Mouse (Mus musculus) lung, postnatal 0 days (tissue): ENCODE measurements at regions not wholly inside any gene's neighbourhood (a gene's known extent, or its start where the extent isn't known, plus 50 kb on each side); places are given as distances from the start of the nearest gene placed in this dataset.

Experiments used
- ATAC-seq: fragments of 200-750 bp; cut with Nextera tagmentation; 2 replicates; pipeline ENCODE4 v1.8.0; 2017; ENCODE audit warnings: moderate library complexity
- DNase-seq: peaks from one replicate; pipeline ENCODE4 v3.0.0-alpha.2; 2016; ENCODE audit warnings: low spot score
- H3K27ac ChIP-seq: fragments of 300-500 bp; sonication (generic); 2 replicates; pipeline ENCODE4 v1.5.1; 2014; ENCODE audit warnings: antibody characterized with exemption, mild to moderate bottlenecking, low read length, mixed read lengths
- H3K27me3 ChIP-seq: fragments of 300-500 bp; sonication (generic); replicated peaks from 2 replicates; pipeline ENCODE4 v1.6.1; 2014; ENCODE audit warnings: low read length, mixed read lengths; ENCODE audit not compliant: insufficient read depth
- H3K36me3 ChIP-seq: fragments of 300-500 bp; sonication (generic); 2 replicates; pipeline ENCODE4 v1.6.1; 2014; ENCODE audit warnings: low read length, mixed read lengths; ENCODE audit not compliant: insufficient read depth
- H3K4me1 ChIP-seq: fragments of 300-500 bp; sonication (generic); 2 replicates; pipeline ENCODE4 v1.6.1; 2014; ENCODE audit warnings: antibody characterized with exemption, low read depth, low read length, mixed read lengths; ENCODE audit not compliant: insufficient read depth
- H3K4me2 ChIP-seq: fragments of 300-500 bp; sonication (generic); replicated peaks from 2 replicates; pipeline ENCODE4 v1.6.1; 2014; ENCODE audit warnings: low read depth, mild to moderate bottlenecking, low read length, moderate library complexity, mixed read lengths
- H3K4me3 ChIP-seq: fragments of 300-500 bp; sonication (generic); 2 replicates; pipeline ENCODE4 v1.5.1; 2014; ENCODE audit warnings: low read depth, low read length
- H3K9ac ChIP-seq: fragments of 300-500 bp; sonication (generic); replicated peaks from 2 replicates; pipeline ENCODE4 v1.6.1; 2014; ENCODE audit warnings: low read depth, mild to moderate bottlenecking
- H3K9me3 ChIP-seq: fragments of 300-500 bp; sonication (generic); 2 replicates; pipeline ENCODE4 v1.6.1; 2016; ENCODE audit warnings: low read length, mixed read lengths
- CTCF ChIP-seq: IDR thresholded peaks from 2 replicates; pipeline ENCODE4 v1.5.1; 2016; ENCODE audit warnings: antibody characterized with exemption, mild to moderate bottlenecking
- EP300 ChIP-seq: IDR thresholded peaks from 2 replicates; pipeline ENCODE4 v1.6.1; 2016; ENCODE audit warnings: antibody characterized with exemption, mild to moderate bottlenecking, control low read depth
- WGBS: fragments of 180-500 bp; shearing (Covaris S2); extraction: QIAGEN DNeasy Blood & Tissue Kit; methylation state at CpG from one replicate; pipeline ENCODE4 v1.1.7; 2014; 5-methylcytosine and 5-hydroxymethylcytosine counted together

DNA sequence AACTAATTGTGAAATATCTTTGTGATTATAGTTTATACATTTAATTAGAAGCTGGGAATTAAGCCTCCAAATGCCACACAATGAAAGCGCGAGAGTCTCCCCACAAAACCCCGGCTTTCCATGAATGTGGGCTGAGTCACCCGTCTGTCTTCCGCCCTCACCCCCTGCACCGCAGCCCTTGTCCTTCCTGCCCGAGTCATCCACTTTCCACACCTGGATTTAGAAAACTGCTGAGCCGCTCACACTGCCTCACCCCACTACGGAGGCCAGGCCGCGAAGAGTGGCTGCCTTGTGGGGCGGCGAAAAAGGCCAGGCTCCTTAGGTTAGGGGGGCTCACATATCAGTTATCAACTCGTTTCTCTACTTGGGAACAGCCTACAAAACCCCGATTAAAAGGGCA is 177.9 kb upstream of the Map3k1 start:
- Histone ChIP-seq H3K4me2 (no peak overlapping the region), H3K27ac (no peak overlapping the region), H3K9ac (no peak overlapping the region), H3K9me3 (no peaks in the 10 kb centered on the region), H3K27me3 (no peaks in the 10 kb centered on the region), H3K4me1 (no peaks in the 10 kb centered on the region), H3K36me3 (no peaks in the 10 kb centered on the region), H3K4me3 (no peak overlapping the region)
- 76% methylated on average over 15 of the region's 15 CpGs for WGBS
- ATAC-seq: no peak
- TF ChIP-seq EP300: no peak
- no peak for DNase-seq

DNA sequence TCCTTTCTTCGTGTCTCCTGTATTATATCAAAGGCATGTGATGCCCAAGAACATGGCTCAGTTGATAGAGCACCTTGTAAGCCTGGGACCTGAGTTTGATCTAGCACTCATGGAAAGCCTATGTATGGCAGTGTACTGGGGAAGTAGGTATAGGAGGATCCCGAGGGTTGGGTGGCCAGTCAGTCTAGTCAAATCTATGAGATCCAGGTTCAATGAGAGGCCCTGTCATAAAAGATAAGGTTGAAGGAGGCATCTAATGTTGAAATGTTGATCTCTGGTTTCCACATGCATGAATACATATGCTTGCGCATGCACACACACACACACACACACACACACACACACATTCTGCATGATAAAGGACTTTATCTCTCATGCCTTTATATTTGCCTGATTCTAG is 178.6 kb upstream of the Map3k1 start:
- Histone ChIP-seq H3K36me3 (no peaks in the 10 kb centered on the region), H3K9me3 (no peaks in the 10 kb centered on the region), H3K27ac (no peak overlapping the region), H3K4me1 (no peaks in the 10 kb centered on the region), H3K4me3 (no peak overlapping the region), H3K4me2 (no peak overlapping the region), H3K27me3 (no peaks in the 10 kb centered on the region), H3K9ac (no peak overlapping the region)
- 86% methylated on average over 3 of the region's 3 CpGs for WGBS
- ATAC-seq (no peak), DNase-seq (no peak)
- no peak for TF ChIP-seq EP300
- TF ChIP-seq CTCF: no peak

DNA sequence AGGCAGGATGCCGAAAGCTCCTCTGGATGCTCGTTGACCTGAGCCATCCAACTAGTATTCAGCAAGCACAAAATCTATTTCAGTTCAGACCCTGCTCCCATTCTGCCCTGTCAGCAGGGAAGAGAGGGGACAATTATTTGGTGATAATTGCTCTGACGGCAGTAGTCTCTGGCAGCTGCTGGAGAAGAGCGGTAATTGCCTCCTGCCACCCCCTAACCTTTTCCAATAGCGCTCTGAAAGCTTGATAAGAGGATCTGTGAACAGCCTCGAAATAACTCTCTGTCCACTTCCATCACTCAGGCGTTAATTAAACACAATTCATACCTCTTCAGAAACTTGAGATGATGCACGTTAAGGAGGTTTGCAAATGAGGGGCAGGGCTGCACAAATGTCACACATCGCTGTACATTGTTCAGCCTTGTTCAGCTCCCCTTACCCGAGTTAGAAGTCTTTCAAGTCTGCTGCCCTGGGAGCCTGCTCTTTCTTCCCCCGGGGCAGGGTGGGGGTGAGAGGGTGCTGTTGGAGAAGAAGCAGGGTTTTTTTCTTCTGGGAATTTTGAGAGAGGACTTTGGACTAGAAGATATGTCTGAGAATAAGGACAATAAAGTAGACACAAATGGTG is 182.2 kb upstream of the Map3k1 start:
- Histone ChIP-seq H3K4me2 (no peak overlapping the region), H3K27ac (no peak overlapping the region), H3K36me3 (no peaks in the 10 kb centered on the region), H3K4me3 (no peak overlapping the region), H3K4me1 (no peaks in the 10 kb centered on the region), H3K27me3 (no peaks in the 10 kb centered on the region), H3K9me3 (no peaks in the 10 kb centered on the region), H3K9ac (no peak overlapping the region)
- TF ChIP-seq CTCF: no peak
- TF ChIP-seq EP300: no peak
- DNase-seq (no peak), ATAC-seq (no peak)
- WGBS: 35% methylated on average over 11 of the region's 11 CpGs

DNA sequence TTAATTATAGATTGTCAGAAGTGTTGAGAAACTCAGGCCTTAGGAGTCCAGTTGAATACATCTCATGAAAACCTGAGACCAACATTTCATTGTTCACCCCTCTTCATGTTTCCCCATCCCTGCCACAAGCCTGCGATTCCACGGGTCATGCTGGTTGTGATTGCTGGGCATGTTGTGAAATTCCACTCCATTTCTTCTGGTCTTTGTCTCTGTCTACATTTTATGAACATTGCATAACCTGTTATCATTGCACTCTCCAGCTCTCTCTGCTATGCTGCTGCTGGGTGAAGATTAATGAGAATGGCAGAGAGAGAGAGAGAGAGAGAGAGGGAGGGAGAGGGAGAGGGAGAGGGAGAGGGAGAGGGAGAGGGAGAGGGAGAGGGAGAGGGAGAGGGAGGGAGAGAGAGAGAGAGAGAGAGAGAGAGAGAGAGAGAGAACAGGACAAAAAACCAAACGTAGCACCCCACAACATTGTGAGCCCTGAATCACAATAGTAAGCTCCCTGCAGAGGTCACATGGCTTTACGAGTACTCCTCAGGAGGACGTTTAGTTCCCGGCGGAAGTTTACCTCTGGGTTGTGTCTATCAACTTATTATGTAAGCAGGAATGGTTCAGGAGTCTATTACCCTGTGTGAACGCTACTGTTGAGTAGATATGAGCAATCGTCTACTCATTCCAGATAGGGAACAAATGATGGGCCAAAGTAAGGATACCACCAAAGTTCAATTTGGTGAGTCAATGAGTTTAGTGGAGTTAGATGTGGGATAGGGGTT is 183.5 kb upstream of the Map3k1 start:
- no peak for TF ChIP-seq EP300
- Histone ChIP-seq H3K4me1 (no peaks in the 10 kb centered on the region), H3K27me3 (no peaks in the 10 kb centered on the region), H3K4me2 (no peak overlapping the region), H3K9ac (no peak overlapping the region), H3K27ac (no peak overlapping the region), H3K9me3 (no peaks in the 10 kb centered on the region), H3K4me3 (no peak overlapping the region), H3K36me3 (no peaks in the 10 kb centered on the region)
- no peak for DNase-seq
- WGBS: 73% methylated on average over 9 of the region's 9 CpGs
- no peak for ATAC-seq

DNA sequence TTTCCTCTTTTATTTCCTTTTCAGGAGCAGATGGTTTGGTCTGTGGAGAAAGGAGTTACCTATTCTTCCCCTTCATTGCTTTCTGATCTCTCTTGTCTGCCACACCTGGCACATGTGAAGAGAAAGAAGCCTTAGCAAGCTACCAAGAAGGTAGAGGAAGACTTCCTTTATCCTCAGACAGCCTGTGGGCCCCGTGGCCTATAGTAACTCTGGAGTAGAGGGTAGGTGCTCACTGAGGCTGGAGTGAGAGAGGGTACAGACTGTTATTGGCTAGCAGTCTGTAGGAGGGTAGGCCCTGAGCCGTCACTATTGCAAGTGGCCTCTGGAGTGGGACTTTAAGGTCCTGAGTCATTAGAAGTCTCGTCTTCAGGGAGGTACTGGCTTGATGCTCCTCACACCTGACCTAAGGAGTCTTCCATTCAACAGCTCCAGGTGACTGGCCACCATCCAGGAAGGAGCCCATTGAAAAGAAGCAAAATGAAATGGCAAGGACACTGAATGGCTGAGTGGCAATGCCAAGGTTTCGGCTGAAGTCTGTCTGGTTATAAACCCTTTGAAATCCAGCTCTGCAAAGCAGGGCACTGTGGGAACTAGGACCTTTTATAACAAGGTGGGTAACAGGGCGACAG is 186.2 kb upstream of the Map3k1 start:
- WGBS: 84% methylated on average over 5 of the region's 5 CpGs

DNA sequence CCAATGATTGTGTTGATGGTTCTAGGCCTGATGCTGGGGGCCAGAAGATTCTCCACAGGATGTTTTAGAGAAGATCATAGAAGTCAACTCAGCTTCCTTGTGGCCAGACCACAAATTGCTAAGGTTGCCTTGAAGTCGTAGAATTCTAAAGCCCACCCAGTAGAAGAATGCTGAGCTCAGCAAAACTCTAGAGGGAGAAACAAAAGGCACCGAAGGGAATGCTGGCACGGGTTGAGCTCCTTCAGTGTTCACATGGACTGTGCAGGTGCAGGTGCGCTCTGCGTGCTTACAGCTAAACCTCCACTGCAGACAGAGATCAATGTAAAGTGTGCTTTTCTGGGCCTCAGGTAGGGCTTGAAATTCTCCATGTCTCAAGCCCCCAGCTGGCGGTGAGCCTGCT is 186.9 kb upstream of the Map3k1 start:
- Histone ChIP-seq H3K27ac (no peak overlapping the region), H3K4me2 (no peak overlapping the region), H3K27me3 (no peaks in the 10 kb centered on the region), H3K4me1 (no peaks in the 10 kb centered on the region), H3K9ac (no peak overlapping the region), H3K36me3 (no peaks in the 10 kb centered on the region), H3K4me3 (no peak overlapping the region), H3K9me3 (no peaks in the 10 kb centered on the region)
- TF ChIP-seq EP300 (no peak), CTCF (no peak)
- WGBS: 75% methylated on average over 6 of the region's 6 CpGs
- no peak for ATAC-seq
- no peak for DNase-seq

More for the DNA sequence above, 186.2 kb upstream of the Map3k1 start:
- H3K4me2 ChIP-seq: no peak overlapping the region
- no peak for DNase-seq
- no peaks in the 10 kb centered on the region for H3K36me3 ChIP-seq
- H3K9ac ChIP-seq: no peak overlapping the region
- no peaks in the 10 kb centered on the region for H3K4me1 ChIP-seq
- no peak overlapping the region for H3K4me3 ChIP-seq
- H3K27me3 ChIP-seq: no peaks in the 10 kb centered on the region
- H3K27ac ChIP-seq: no peak overlapping the region
- no peak for ATAC-seq
- H3K9me3 ChIP-seq: no peaks in the 10 kb centered on the region
- TF ChIP-seq EP300 (no peak), CTCF (no peak)
